Mouse (Mus musculus): Measurements from ENCODE around the gene Sertad1.

The Sertad1 gene

GRCm38 (mm10) chr7:27537998-27538397 is 51.3 kb downstream of the Sertad1 start:
- CTCF ChIA-PET = no interaction called here

GRCm38 (mm10) chr7:27538797-27539196 is 52.1 kb downstream of the Sertad1 start:
- CTCF ChIA-PET = interaction anchor here (0.5 to 0.7 kb wide), 2 partner anchors 25 to 48 kb away, joined by 3 to 4 read pairs; no protein-coding TSS in a partner anchor

Measured in spleen, embryonic (tissue).